Mouse (Mus musculus): Measurements from ENCODE around the gene Il5.

Il5 gene

GRCm38 (mm10) chr11:53720715-53721114, at the start of gene Il5:
TSS of gene Il5 (plus strand) at chr11:53720794.
- DNase-seq (ENCODE audit: low spot score): no peak

GRCm38 (mm10) chr11:53671414-53671813, 49.2 kb upstream of the Il5 start:
- no peak for DNase-seq (ENCODE audit: low spot score)

- DNase-seq (ENCODE audit: low spot score): no peak
Measured at GRCm38 (mm10) chr11:53680141-53680540, 40.5 kb upstream of the Il5 start.

- no peak for DNase-seq (ENCODE audit: low spot score)
Measured at GRCm38 (mm10) chr11:53681686-53682085, 38.9 kb upstream of the Il5 start.

GRCm38 (mm10) chr11:53682170-53682569, 38.4 kb upstream of the Il5 start:
- no peak for DNase-seq (ENCODE audit: low spot score)

- no peak for DNase-seq (ENCODE audit: low spot score)
Measured at GRCm38 (mm10) chr11:53682994-53683530, 37.5 kb upstream of the Il5 start.

GRCm38 (mm10) chr11:53691979-53692378, 28.6 kb upstream of the Il5 start:
- DNase-seq (ENCODE audit: low spot score): no peak

- no peak for DNase-seq (ENCODE audit: low spot score)
Measured at GRCm38 (mm10) chr11:53698521-53698920, 22.1 kb upstream of the Il5 start.

- DNase-seq (ENCODE audit: low spot score): no peak
Measured at GRCm38 (mm10) chr11:53699351-53699750, 21.2 kb upstream of the Il5 start.

- no peak for DNase-seq (ENCODE audit: low spot score)
Measured at GRCm38 (mm10) chr11:53706236-53706933, 14.2 kb upstream of the Il5 start.

GRCm38 (mm10) chr11:53706934-53707717, 13.5 kb upstream of the Il5 start, which contains the start of gene Rad50:
TSS of gene Rad50 (minus strand) at chr11:53707319.
- peak; percentile 59 for DNase-seq (ENCODE audit: low spot score)

GRCm38 (mm10) chr11:53707718-53708009, 12.9 kb upstream of the Il5 start:
- DNase-seq (ENCODE audit: low spot score): no peak

- no peak for DNase-seq (ENCODE audit: low spot score)
Measured at GRCm38 (mm10) chr11:53719701-53720100, 893 bp upstream of the Il5 start.

GRCm38 (mm10) chr11:53731457-53731856, 10.9 kb downstream of the Il5 start:
- DNase-seq (ENCODE audit: low spot score): no peak

GRCm38 (mm10) chr11:53732244-53732643, 11.7 kb downstream of the Il5 start:
- DNase-seq (ENCODE audit: low spot score): no peak

- DNase-seq (ENCODE audit: low spot score): no peak
Measured at GRCm38 (mm10) chr11:53733824-53734223, 13.2 kb downstream of the Il5 start.

- no peak for DNase-seq (ENCODE audit: low spot score)
Measured at GRCm38 (mm10) chr11:53734431-53734830, 13.8 kb downstream of the Il5 start.

GRCm38 (mm10) chr11:53734970-53735681, 14.5 kb downstream of the Il5 start:
- DNase-seq (ENCODE audit: low spot score): no peak

GRCm38 (mm10) chr11:53735682-53736245, 15.2 kb downstream of the Il5 start:
- DNase-seq (ENCODE audit: low spot score): no peak

- DNase-seq (ENCODE audit: low spot score): peak; percentile 34
Measured at GRCm38 (mm10) chr11:53736771-53737572, 16.4 kb downstream of the Il5 start.

- no peak for DNase-seq (ENCODE audit: low spot score)
Measured at GRCm38 (mm10) chr11:53737573-53737946, 17.0 kb downstream of the Il5 start.

- DNase-seq (ENCODE audit: low spot score): no peak
Measured at GRCm38 (mm10) chr11:53742353-53742752, 21.8 kb downstream of the Il5 start.

All from urinary bladder, postnatal 10 days (tissue).